Mouse (Mus musculus) neutrophil, adult 59 days (primary cell): Measurements from ENCODE around the gene Nmral1. TPM values are rescaled to one million over a fixed set of nuclear protein-coding genes. Genes with fewer than 3 reads are reported as not detected.

Experiments used
- total RNA-seq, 2 experiments: library from RNA; stranded (reverse); gene quantifications; 1 replicate in 1 of 2; 2 replicates in 1 of 2; pipeline ENCODE4 v1.2.4; 2023

Gene Nmral1
- total RNA-seq: 10 to 100 TPM; 18.4 to 18.7 TPM

DNA sequence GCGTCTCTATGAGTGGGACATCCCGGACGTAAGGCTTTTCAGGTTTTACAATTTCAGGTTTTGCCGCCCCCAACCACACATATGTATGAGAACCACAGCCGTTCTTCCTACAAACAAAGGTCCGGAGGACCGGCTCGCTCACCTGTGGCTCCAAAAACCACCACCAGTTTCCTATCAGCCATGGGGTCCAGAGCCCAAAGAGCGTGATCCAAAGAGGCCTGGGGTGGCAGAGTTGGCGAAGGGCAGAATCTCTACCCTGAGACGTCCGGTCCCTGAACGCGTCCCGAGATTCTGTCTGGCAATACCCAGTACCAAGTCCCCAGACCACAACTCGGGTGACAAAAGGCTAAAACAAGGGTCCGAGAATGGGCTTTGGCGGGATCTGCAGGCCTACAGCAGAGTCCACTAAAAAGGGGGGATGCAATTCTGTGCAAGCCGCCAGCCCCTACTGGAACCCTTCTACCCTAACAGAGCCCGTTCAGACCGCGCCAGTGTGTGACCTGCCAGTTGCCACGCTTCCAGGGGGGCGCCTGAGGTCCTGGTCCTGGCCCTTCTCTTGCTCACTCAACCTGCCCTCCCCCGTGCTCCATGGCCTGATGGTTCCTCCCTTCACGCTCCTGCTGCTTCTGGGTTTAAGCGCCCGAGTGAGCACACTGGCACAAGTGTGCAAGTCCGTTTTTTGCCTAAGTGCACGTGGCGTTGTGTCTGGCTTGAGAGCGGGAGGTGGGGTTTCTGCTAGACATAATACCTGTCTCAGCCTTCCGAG, at the start of gene Nmral1:
Gene Nmral1 (minus strand): TSS at position 604 of the 766 bp plus-strand sequence.

GRCm38 (mm10) chr16:4725780-4726527, 6.8 kb upstream of the Nmral1 start, which contains the start of gene Hmox2:
TSS of gene Hmox2 (plus strand) at chr16:4726361.

GRCm38 (mm10) chr16:4679121-4680018, 39.8 kb downstream of the Nmral1 start, which contains the start of gene Coro7:
TSS of gene Coro7 (minus strand) at chr16:4679777.

Other genes with a start within 250 kb of the Nmral1 start
- gene Srl, start 177.5 kb downstream of the Nmral1 start, total RNA-seq: 1 to 10 TPM in 1 of 2 experiments, under 1 TPM in 1; 0.76 to 1.2 TPM
- 10 to 100 TPM in 1 of 2 experiments, 1 to 10 TPM in 1; 9.9 to 10.7 TPM for gene Tfap4, start 159.5 kb downstream of the Nmral1 start, total RNA-seq
- under 1 TPM; 0.09 to 0.33 TPM for gene Glis2, start 124.6 kb downstream of the Nmral1 start, total RNA-seq
- 10 to 100 TPM; 29.2 to 36.6 TPM for gene Pam16, start 94.4 kb downstream of the Nmral1 start, total RNA-seq
- gene Vasn, start 79.4 kb downstream of the Nmral1 start, total RNA-seq: under 1 TPM; 0.16 to 0.49 TPM
- gene Dnaja3, start 79.4 kb downstream of the Nmral1 start, total RNA-seq: 10 to 100 TPM; 11.9 to 12.3 TPM
- gene Coro7, start 39.6 kb downstream of the Nmral1 start, total RNA-seq: 100 to 1,000 TPM; 220 to 224 TPM
- 10 to 100 TPM; 47.7 to 57.4 TPM for gene Hmox2, start 7.0 kb upstream of the Nmral1 start, total RNA-seq
- gene Cdip1, start 70.9 kb upstream of the Nmral1 start, total RNA-seq: 10 to 100 TPM; 15.4 to 16.5 TPM
- not detected for gene 4930562C15Rik, start 116.1 kb upstream of the Nmral1 start, total RNA-seq
- 10 to 100 TPM; 52.9 to 56.4 TPM for gene Ubald1, start 161.0 kb upstream of the Nmral1 start, total RNA-seq
- gene Mgrn1, start 166.9 kb upstream of the Nmral1 start, total RNA-seq: 10 to 100 TPM; 55.5 to 60.1 TPM
- 10 to 100 TPM; 27.8 to 34.6 TPM for gene Nudt16l1, start 219.4 kb upstream of the Nmral1 start, total RNA-seq
- gene Anks3, start 244.8 kb upstream of the Nmral1 start, total RNA-seq: 10 to 100 TPM; 39.8 to 47.6 TPM